Comparison of ENCODE assay signal across 15 mouse cellular contexts in the genomic region with DNA sequence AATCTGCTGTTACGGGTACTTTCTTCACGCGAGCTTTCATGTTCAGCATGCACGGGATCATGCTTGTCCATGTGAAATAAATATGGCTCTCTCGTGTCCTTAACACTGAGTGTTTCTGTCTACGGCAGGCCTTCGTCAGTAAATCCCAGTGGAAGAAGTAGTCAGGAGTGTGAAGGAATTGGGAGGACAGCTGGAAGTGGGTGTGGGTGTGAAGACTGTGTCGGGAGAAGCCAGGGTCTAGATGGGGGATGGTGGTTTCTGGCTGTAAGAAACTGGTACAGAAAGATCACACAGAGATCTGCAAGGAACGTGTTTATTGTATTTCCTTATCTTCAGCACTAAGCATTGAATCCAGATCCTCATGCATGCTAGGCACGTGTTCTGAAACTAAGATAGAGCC.
DNase-seq lines count a peak whose midpoint lies in the region; TF ChIP-seq lines count a peak whose summit lies in the region.
"Had no signal": no experiment of that assay in that cellular context is flagged by ENCODE, and none has a peak within 500 bp of the region (broad histone marks: within the 10 kb centered on the region; RNA-seq: fewer than 3 reads in every experiment).

No protein-coding gene starts in this region.

- intact Hi-C loops in heart, postnatal 10 days (cut with DNase I): no loop called here

- no peak for TF ChIP-seq POLR2A in brain, embryonic 14.5 days (IDR thresholded peaks at IDR 0.05; ENCODE audit: borderline replicate concordance, extremely low read depth, insufficient read depth, insufficient read length, poor library complexity, severe bottlenecking)

- peak; percentile 27 for DNase-seq in brain, embryonic 14.5 days (ENCODE audit: low read depth)
- DNase-seq in frontal cortex, adult 2 months (ENCODE audit: extremely low spot score in 1 of 2, low spot score in 1 of 2): peak; percentile 75 to 85
- peak; percentile 59 to 86 for DNase-seq in left cerebral cortex, adult 9 months (ENCODE audit: low spot score in 2 of 2)
- DNase-seq in right cerebral cortex, postnatal 14 days: peak; percentile 30
- DNase-seq in B cell, adult 2 months: no peak
- no peak for DNase-seq in heart, postnatal 10 days
- DNase-seq in kidney, adult 8-10 months: no peak
- DNase-seq: cerebellum, adult 18-20 months; cerebellum, postnatal 36 days; gastrocnemius, postnatal 14 days; heart, postnatal 36 days; liver; liver, postnatal 0 days; lung, postnatal 14 days; thymus, adult 18-20 months had no signal

- no peak for TF ChIP-seq CTCF in brain, embryonic 14.5 days (IDR thresholded peaks at IDR 0.05; ENCODE audit: borderline replicate concordance, extremely low read depth, insufficient read depth, insufficient read length)

Comparison
In these comparisons a context has a peak if more than half of its experiments do, and no peak if none do; other contexts are left out.
1. DNase-seq: peak in brain, embryonic 14.5 days (single experiment), frontal cortex, adult 2 months (2 of 2), left cerebral cortex, adult 9 months (2 of 2) and right cerebral cortex, postnatal 14 days (single experiment); none in B cell, adult 2 months (0 of 2), heart, postnatal 10 days (0 of 2) and kidney, adult 8-10 months (0 of 2).